Mouse (Mus musculus): ENCODE measurements at regions not wholly inside any gene's neighbourhood (a gene's known extent, or its start where the extent isn't known, plus 50 kb on each side); places are given as distances from the start of the nearest gene placed in this dataset.

DNA sequence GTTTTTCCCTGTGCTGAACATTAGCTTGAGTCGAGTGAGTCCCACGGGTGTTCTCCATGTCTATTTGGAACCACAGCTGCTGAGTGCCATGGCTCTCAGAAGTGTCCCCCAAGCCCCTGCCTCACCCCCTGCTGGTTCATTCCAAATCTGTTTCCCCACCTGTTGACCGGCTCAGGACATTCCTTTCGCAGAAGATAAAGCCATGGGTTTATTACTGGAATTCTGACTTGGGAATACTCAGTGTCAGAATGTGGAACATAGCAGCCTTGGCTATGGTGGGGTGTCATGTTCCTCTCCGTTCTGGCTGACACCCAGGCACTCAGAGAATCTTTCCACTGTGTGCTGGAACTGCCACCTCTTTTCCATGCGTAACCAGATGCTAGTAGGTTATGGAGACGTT is 148.7 kb upstream of the Ankrd50 start:
- Histone ChIP-seq H3K27me3 (replicated peaks; ENCODE audit: control insufficient read depth, insufficient read depth, low read length) (no peaks in the 10 kb centered on the region), H3K4me2 (ENCODE audit: low read length) (no peak overlapping the region), H3K4me1 (ENCODE audit: control insufficient read depth, insufficient read depth, low read depth, low read length) (no peaks in the 10 kb centered on the region), H3K9me3 (ENCODE audit: control insufficient read depth, low read length) (no peaks in the 10 kb centered on the region), H3K9ac (ENCODE audit: low read depth, low read length) (no peak overlapping the region), H3K36me3 (ENCODE audit: control insufficient read depth, insufficient read depth, low read length) (no peaks in the 10 kb centered on the region), H3K4me3 (ENCODE audit: low read length) (no peak overlapping the region), H3K27ac (ENCODE audit: low read depth, low read length) (no peak overlapping the region)
- no peak for ATAC-seq
- WGBS = 67% methylated on average over 7 of the region's 7 CpGs

DNA sequence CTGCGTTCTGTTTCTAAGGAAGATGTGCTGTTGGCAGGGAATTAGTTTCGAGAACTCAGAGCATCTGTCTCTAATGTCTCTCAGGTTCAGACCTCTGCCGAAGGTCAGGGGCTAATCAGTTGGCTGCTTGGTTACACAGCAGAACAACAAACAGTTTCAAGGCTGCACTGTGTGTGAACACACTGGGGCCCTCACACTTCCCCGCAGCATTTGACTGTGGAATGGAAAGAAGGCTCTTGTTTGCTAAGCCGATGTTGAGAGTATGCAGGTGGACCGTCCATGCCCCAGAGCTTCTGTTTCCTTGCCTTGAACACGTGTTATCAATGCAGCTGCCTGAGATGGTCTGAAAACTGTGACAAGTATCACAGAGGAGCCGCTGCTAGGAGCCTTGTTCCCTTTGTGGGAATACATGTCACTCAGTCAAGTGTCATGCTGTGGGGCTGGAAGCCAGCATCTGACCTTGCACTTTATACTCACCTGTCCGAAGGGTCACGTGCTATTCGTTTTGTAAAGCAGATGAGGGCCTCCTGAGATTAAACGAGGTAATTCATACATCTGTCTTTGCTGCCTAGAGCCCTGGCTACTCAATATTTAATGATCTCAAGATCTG is 141.0 kb upstream of the Ankrd50 start:
- Histone ChIP-seq H3K9ac (ENCODE audit: low read depth, low read length) (no peak overlapping the region), H3K4me1 (ENCODE audit: control insufficient read depth, insufficient read depth, low read depth, low read length) (no peaks in the 10 kb centered on the region), H3K27ac (ENCODE audit: low read depth, low read length) (no peak overlapping the region), H3K36me3 (ENCODE audit: control insufficient read depth, insufficient read depth, low read length) (no peaks in the 10 kb centered on the region), H3K27me3 (replicated peaks; ENCODE audit: control insufficient read depth, insufficient read depth, low read length) (no peaks in the 10 kb centered on the region), H3K4me2 (ENCODE audit: low read length) (no peak overlapping the region), H3K4me3 (ENCODE audit: low read length) (no peak overlapping the region), H3K9me3 (ENCODE audit: control insufficient read depth, low read length) (no peaks in the 10 kb centered on the region)
- ATAC-seq = 0 out of 2 replicates have a peak, but pooled peaks have one; percentile 27
- WGBS = 67% methylated on average over 12 of the region's 12 CpGs

DNA sequence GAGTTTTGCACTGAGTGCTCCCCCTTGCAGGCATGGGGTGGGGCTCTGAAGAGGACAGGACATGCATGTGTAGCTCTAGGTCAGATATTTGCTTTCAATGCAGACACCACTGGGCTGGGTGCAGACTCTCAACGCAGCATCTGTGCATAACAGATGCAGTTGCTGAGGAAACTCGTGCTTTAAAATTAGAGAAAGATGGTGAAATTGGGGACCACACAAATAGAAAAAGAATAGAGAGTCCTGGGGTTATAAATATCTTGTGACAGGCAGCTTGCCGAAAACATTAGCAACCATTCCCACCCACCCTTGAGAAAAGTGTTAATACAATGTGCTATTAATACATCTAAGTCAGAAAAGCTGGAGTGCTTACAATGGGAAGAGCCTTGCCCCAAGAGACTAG is 133.3 kb upstream of the Ankrd50 start:
- H3K9ac ChIP-seq (ENCODE audit: low read depth, low read length) = no peak overlapping the region
- no peaks in the 10 kb centered on the region for H3K9me3 ChIP-seq (ENCODE audit: control insufficient read depth, low read length)
- ATAC-seq = no peak
- H3K4me3 ChIP-seq (ENCODE audit: low read length) = no peak overlapping the region
- H3K27ac ChIP-seq (ENCODE audit: low read depth, low read length) = no peak overlapping the region
- no peaks in the 10 kb centered on the region for H3K4me1 ChIP-seq (ENCODE audit: control insufficient read depth, insufficient read depth, low read depth, low read length)
- no peaks in the 10 kb centered on the region for H3K27me3 ChIP-seq (replicated peaks; ENCODE audit: control insufficient read depth, insufficient read depth, low read length)
- H3K4me2 ChIP-seq (ENCODE audit: low read length) = no peak overlapping the region
- H3K36me3 ChIP-seq (ENCODE audit: control insufficient read depth, insufficient read depth, low read length) = no peaks in the 10 kb centered on the region
- WGBS = 16% methylated on average over 3 of the region's 3 CpGs

DNA sequence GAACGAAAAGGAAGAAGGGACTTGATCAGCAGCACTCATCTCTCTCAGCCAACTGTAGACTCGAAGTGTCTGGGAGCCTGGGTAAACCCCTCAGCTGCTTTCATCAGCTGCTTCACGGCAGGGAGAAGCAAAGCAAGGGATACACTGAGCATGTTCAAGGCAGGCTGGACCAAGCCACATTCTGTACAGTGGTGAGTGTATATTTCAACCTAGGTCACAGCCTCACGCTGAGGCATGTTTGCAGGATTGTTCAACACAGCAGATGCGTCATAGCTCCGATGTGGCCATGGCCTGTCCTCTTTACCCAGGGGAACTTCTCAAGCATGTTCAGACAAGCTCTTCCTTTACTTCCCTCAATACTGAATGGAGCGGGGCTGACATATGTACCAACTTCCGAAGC is 132.6 kb upstream of the Ankrd50 start:
- Histone ChIP-seq H3K9me3 (ENCODE audit: control insufficient read depth, low read length) (no peaks in the 10 kb centered on the region), H3K4me2 (ENCODE audit: low read length) (no peak overlapping the region), H3K4me3 (ENCODE audit: low read length) (no peak overlapping the region), H3K4me1 (ENCODE audit: control insufficient read depth, insufficient read depth, low read depth, low read length) (no peaks in the 10 kb centered on the region), H3K36me3 (ENCODE audit: control insufficient read depth, insufficient read depth, low read length) (no peaks in the 10 kb centered on the region), H3K9ac (ENCODE audit: low read depth, low read length) (no peak overlapping the region), H3K27me3 (replicated peaks; ENCODE audit: control insufficient read depth, insufficient read depth, low read length) (no peaks in the 10 kb centered on the region), H3K27ac (ENCODE audit: low read depth, low read length) (no peak overlapping the region)
- WGBS = 77% methylated on average over 8 of the region's 8 CpGs
- no peak for ATAC-seq

DNA sequence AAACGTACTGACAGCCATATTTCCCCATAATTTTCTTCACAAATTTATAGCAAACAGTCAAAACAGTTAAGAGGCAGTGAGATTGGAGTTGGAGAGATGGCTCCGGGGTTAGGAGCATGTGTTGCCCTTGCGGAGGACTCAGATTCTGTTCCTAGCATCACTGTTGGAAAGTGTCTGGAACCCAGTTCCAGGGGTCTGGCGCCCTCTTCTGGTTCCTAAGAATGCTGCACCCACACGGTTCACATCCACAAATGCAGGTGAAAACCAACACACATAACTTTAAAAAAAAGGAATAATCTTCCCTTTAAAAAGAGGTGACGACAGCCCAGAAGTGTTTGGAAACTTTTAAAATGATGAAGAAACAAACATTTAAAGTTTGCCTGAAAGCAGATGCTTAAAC is 129.1 kb upstream of the Ankrd50 start:
- no peak overlapping the region for H3K4me3 ChIP-seq (ENCODE audit: low read length)
- no peak overlapping the region for H3K4me2 ChIP-seq (ENCODE audit: low read length)
- no peaks in the 10 kb centered on the region for H3K27me3 ChIP-seq (replicated peaks; ENCODE audit: control insufficient read depth, insufficient read depth, low read length)
- no peak for ATAC-seq
- no peak overlapping the region for H3K9ac ChIP-seq (ENCODE audit: low read depth, low read length)
- WGBS = 76% methylated on average over 6 of the region's 6 CpGs
- H3K4me1 ChIP-seq (ENCODE audit: control insufficient read depth, insufficient read depth, low read depth, low read length) = no peaks in the 10 kb centered on the region
- H3K36me3 ChIP-seq (ENCODE audit: control insufficient read depth, insufficient read depth, low read length) = no peaks in the 10 kb centered on the region
- H3K9me3 ChIP-seq (ENCODE audit: control insufficient read depth, low read length) = no peaks in the 10 kb centered on the region
- H3K27ac ChIP-seq (ENCODE audit: low read depth, low read length) = no peak overlapping the region

DNA sequence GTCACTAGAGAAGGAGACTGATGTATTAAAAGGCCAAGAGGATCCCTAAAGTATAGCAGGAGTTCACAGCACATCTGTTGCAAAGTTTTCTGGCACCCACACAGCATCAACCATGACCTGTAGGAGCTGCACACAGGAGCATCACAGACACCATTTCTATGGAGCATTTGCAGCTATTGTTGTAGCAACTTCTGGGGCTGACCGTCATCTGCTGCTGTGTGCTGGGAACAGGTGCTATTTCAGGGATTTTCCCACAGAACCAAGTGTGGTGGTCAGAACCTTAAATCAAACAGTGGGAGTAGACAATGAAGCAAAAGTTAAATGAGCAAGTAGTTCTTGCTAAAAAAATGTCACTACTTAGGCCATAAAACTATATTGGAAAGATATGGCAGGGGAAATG is 106.9 kb upstream of the Ankrd50 start:
- Histone ChIP-seq H3K4me2 (ENCODE audit: low read length) (no peak overlapping the region), H3K9ac (ENCODE audit: low read depth, low read length) (no peak overlapping the region), H3K9me3 (ENCODE audit: control insufficient read depth, low read length) (no peaks in the 10 kb centered on the region), H3K4me3 (ENCODE audit: low read length) (no peak overlapping the region), H3K27ac (ENCODE audit: low read depth, low read length) (no peak overlapping the region), H3K36me3 (ENCODE audit: control insufficient read depth, insufficient read depth, low read length) (no peaks in the 10 kb centered on the region), H3K4me1 (ENCODE audit: control insufficient read depth, insufficient read depth, low read depth, low read length) (no peaks in the 10 kb centered on the region), H3K27me3 (replicated peaks; ENCODE audit: control insufficient read depth, insufficient read depth, low read length) (no peaks in the 10 kb centered on the region)
- ATAC-seq = no peak
- 91% methylated on average over 1 of the region's 1 CpGs for WGBS

DNA sequence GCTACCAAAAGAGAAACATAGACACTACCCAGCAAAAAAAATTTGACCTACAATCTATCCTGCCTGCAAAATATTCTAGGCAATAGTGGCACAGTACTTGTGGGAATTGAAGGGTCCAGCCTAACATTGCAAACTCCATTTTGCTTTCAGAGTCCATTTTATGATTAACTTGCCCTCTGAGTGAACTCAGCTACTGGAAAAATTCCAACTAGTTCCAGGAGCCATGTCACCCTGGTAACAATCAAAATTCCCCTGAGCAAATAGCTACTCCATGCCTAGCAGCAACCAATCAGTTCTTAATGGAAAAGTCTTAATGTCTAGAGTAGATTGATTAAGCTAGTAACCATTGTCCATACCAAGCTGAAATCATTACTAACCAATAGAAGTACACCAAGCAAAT is 104.3 kb upstream of the Ankrd50 start:
- Histone ChIP-seq H3K4me3 (ENCODE audit: low read length) (no peak overlapping the region), H3K9me3 (ENCODE audit: control insufficient read depth, low read length) (no peaks in the 10 kb centered on the region), H3K36me3 (ENCODE audit: control insufficient read depth, insufficient read depth, low read length) (no peaks in the 10 kb centered on the region), H3K4me2 (ENCODE audit: low read length) (no peak overlapping the region), H3K27me3 (replicated peaks; ENCODE audit: control insufficient read depth, insufficient read depth, low read length) (no peaks in the 10 kb centered on the region), H3K4me1 (ENCODE audit: control insufficient read depth, insufficient read depth, low read depth, low read length) (no peaks in the 10 kb centered on the region), H3K27ac (ENCODE audit: low read depth, low read length) (no peak overlapping the region), H3K9ac (ENCODE audit: low read depth, low read length) (no peak overlapping the region)
- ATAC-seq = no peak

DNA sequence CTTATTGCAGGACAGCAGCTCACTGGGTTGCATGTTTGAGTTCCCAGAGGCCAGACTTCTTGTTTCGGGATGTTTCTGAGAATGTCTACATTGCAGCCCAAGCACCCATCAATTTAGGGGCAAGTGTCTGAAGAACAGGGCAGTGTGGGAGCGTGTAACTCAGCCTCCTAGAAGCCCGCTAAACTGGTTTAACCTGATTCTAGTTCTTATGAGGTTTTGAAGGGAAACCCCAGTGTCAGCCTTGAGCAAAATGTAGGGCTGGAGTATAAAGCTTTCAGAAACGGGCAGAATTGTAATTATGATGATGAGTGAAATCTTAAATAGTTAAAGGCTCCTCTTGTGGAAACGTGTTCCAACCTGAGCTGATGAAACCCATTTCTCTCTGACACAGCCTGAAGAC is 100.9 kb upstream of the Ankrd50 start:
- Histone ChIP-seq H3K9ac (ENCODE audit: low read depth, low read length) (no peak overlapping the region), H3K36me3 (ENCODE audit: control insufficient read depth, insufficient read depth, low read length) (no peaks in the 10 kb centered on the region), H3K9me3 (ENCODE audit: control insufficient read depth, low read length) (no peaks in the 10 kb centered on the region), H3K27me3 (replicated peaks; ENCODE audit: control insufficient read depth, insufficient read depth, low read length) (no peaks in the 10 kb centered on the region), H3K27ac (ENCODE audit: low read depth, low read length) (no peak overlapping the region), H3K4me3 (ENCODE audit: low read length) (no peak overlapping the region), H3K4me1 (ENCODE audit: control insufficient read depth, insufficient read depth, low read depth, low read length) (no peaks in the 10 kb centered on the region), H3K4me2 (ENCODE audit: low read length) (no peak overlapping the region)
- ATAC-seq = no peak
- WGBS = 89% methylated on average over 5 of the region's 5 CpGs

DNA sequence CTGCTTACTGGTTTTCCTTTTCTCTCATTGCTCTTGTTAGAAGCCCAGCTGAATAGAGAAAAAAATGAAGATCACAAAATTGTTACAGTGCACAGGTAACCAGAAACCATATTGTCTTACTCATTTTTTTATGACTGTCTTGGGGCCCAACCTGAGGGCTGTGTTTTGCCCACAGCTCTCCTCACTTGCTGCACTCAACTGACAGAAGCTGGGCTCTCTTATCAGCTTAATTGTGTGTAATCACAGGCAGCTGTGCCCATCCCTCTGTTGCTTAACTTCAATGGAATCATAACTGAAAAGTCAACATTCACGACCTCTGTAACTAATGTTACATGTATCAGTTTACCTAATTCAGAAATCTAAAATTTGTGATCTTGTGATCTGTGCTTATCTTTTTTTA is 95.1 kb upstream of the Ankrd50 start:
- Histone ChIP-seq H3K36me3 (ENCODE audit: control insufficient read depth, insufficient read depth, low read length) (no peaks in the 10 kb centered on the region), H3K4me2 (ENCODE audit: low read length) (no peak overlapping the region), H3K4me3 (ENCODE audit: low read length) (no peak overlapping the region), H3K9ac (ENCODE audit: low read depth, low read length) (no peak overlapping the region), H3K27ac (ENCODE audit: low read depth, low read length) (no peak overlapping the region), H3K4me1 (ENCODE audit: control insufficient read depth, insufficient read depth, low read depth, low read length) (no peaks in the 10 kb centered on the region), H3K27me3 (replicated peaks; ENCODE audit: control insufficient read depth, insufficient read depth, low read length) (no peaks in the 10 kb centered on the region), H3K9me3 (ENCODE audit: control insufficient read depth, low read length) (no peaks in the 10 kb centered on the region)
- no peak for ATAC-seq
- 92% methylated on average over 1 of the region's 1 CpGs for whole genome bisulfite sequencing
